Mouse (Mus musculus): ENCODE data around the gene Dolpp1. TPM values are rescaled to one million over a fixed set of nuclear protein-coding genes. Genes with fewer than 3 reads are reported as not detected.

The Dolpp1 gene
- polyA plus RNA-seq, 1 experiment from 2014 or later = 34.8 TPM

GRCm38 (mm10) chr2:30358533-30359531 is 33.2 kb upstream of the Dolpp1 start, which contains the start of gene Sh3glb2:
Gene Sh3glb2 (minus strand): TSS chr2:30359337.
- Histone ChIP-seq H3K27me3 (no peaks in the 10 kb centered on the region), H3K4me1 (peaks cover 23% of the 10 kb centered on the region), H3K4me2 (replicated peaks) (peak within 1 kb of the TSS; percentile 93), H3K36me3 (peaks cover 7% of the 10 kb centered on the region), H3K4me3 (peak within 1 kb of the TSS; percentile 79), H3K9ac (peak within 1 kb of the TSS; percentile 87), H3K9me3 (no peaks in the 10 kb centered on the region), H3K27ac (peak within 1 kb of the TSS; percentile 65)
- peak; percentile 62 for ATAC-seq (ENCODE audit: insufficient number of reproducible peaks, insufficient read depth, low FRiP score, low TSS enrichment)
- 3% methylated on average over 73 of the region's 73 CpGs for WGBS

GRCm38 (mm10) chr2:30360626-30361025 is 31.4 kb upstream of the Dolpp1 start:
- 75% methylated on average over 10 of the region's 10 CpGs for WGBS
- Histone ChIP-seq H3K9ac (no peak overlapping the region), H3K27ac (no peak overlapping the region), H3K9me3 (no peaks in the 10 kb centered on the region), H3K27me3 (no peaks in the 10 kb centered on the region), H3K4me3 (no peak overlapping the region), H3K36me3 (no peaks in the 10 kb centered on the region), H3K4me2 (replicated peaks) (no peak overlapping the region), H3K4me1 (peaks cover 33% of the 10 kb centered on the region)
- no peak for ATAC-seq (ENCODE audit: insufficient number of reproducible peaks, insufficient read depth, low FRiP score, low TSS enrichment)

GRCm38 (mm10) chr2:30362865-30363264 is 29.2 kb upstream of the Dolpp1 start:
- peaks cover 20% of the 10 kb centered on the region for H3K4me1 ChIP-seq
- WGBS = 72% methylated on average over 5 of the region's 5 CpGs
- no peak for ATAC-seq (ENCODE audit: insufficient number of reproducible peaks, insufficient read depth, low FRiP score, low TSS enrichment)
- H3K9me3 ChIP-seq = no peaks in the 10 kb centered on the region
- no peaks in the 10 kb centered on the region for H3K27me3 ChIP-seq
- H3K9ac ChIP-seq = no peak overlapping the region
- no peak overlapping the region for H3K4me3 ChIP-seq
- peaks cover 5% of the 10 kb centered on the region for H3K36me3 ChIP-seq
- H3K4me2 ChIP-seq (replicated peaks) = no peak overlapping the region
- H3K27ac ChIP-seq = no peak overlapping the region

- peak; percentile 98 for ATAC-seq (ENCODE audit: insufficient number of reproducible peaks, insufficient read depth, low FRiP score, low TSS enrichment)
- Histone ChIP-seq H3K27ac (peak within 1 kb of the TSS; percentile 76), H3K4me1 (peaks cover 11% of the 10 kb centered on the region), H3K4me2 (replicated peaks) (peak within 1 kb of the TSS; percentile 87), H3K9me3 (no peaks in the 10 kb centered on the region), H3K27me3 (no peaks in the 10 kb centered on the region), H3K4me3 (peak within 1 kb of the TSS; percentile 92), H3K36me3 (peaks cover 17% of the 10 kb centered on the region), H3K9ac (peak within 1 kb of the TSS; percentile 88)
- WGBS = under 1% methylated on average over 54 of the region's 54 CpGs
Measured at GRCm38 (mm10) chr2:30363773-30364650, 28.0 kb upstream of the Dolpp1 start, which contains the start of gene Miga2. Gene Miga2 (plus strand): TSS chr2:30364233.

- Histone ChIP-seq H3K4me3 (peak overlapping the region; percentile 92), H3K9ac (peak overlapping the region; percentile 88), H3K9me3 (no peaks in the 10 kb centered on the region), H3K27me3 (no peaks in the 10 kb centered on the region), H3K36me3 (peaks cover 31% of the 10 kb centered on the region), H3K4me1 (peaks cover 11% of the 10 kb centered on the region), H3K4me2 (replicated peaks) (peak overlapping the region; percentile 87), H3K27ac (no peak overlapping the region)
- 84% methylated on average over 2 of the region's 2 CpGs for WGBS
- no peak for ATAC-seq (ENCODE audit: insufficient number of reproducible peaks, insufficient read depth, low FRiP score, low TSS enrichment)
Measured at GRCm38 (mm10) chr2:30365281-30366069, 26.6 kb upstream of the Dolpp1 start.

- Histone ChIP-seq H3K36me3 (peaks cover 39% of the 10 kb centered on the region), H3K4me1 (peaks cover 11% of the 10 kb centered on the region), H3K27ac (no peak overlapping the region), H3K4me3 (no peak overlapping the region), H3K27me3 (no peaks in the 10 kb centered on the region), H3K9ac (no peak overlapping the region), H3K9me3 (no peaks in the 10 kb centered on the region), H3K4me2 (replicated peaks) (no peak overlapping the region)
- 81% methylated on average over 5 of the region's 5 CpGs for WGBS
- ATAC-seq (ENCODE audit: insufficient number of reproducible peaks, insufficient read depth, low FRiP score, low TSS enrichment) = no peak
Measured at GRCm38 (mm10) chr2:30366203-30366602, 25.9 kb upstream of the Dolpp1 start.

- no peak overlapping the region for H3K9ac ChIP-seq
- WGBS = 92% methylated on average over 8 of the region's 8 CpGs
- H3K36me3 ChIP-seq = peaks cover 85% of the 10 kb centered on the region
- no peaks in the 10 kb centered on the region for H3K9me3 ChIP-seq
- H3K4me3 ChIP-seq = no peak overlapping the region
- H3K27me3 ChIP-seq = no peaks in the 10 kb centered on the region
- no peak overlapping the region for H3K27ac ChIP-seq
- H3K4me2 ChIP-seq (replicated peaks) = no peak overlapping the region
- ATAC-seq (ENCODE audit: insufficient number of reproducible peaks, insufficient read depth, low FRiP score, low TSS enrichment) = no peak
- no peaks in the 10 kb centered on the region for H3K4me1 ChIP-seq
Measured at GRCm38 (mm10) chr2:30371544-30371943, 20.5 kb upstream of the Dolpp1 start.

- H3K9me3 ChIP-seq = no peaks in the 10 kb centered on the region
- ATAC-seq (ENCODE audit: insufficient number of reproducible peaks, insufficient read depth, low FRiP score, low TSS enrichment) = no peak
- H3K4me2 ChIP-seq (replicated peaks) = no peak overlapping the region
- H3K36me3 ChIP-seq = peaks cover 92% of the 10 kb centered on the region
- no peaks in the 10 kb centered on the region for H3K4me1 ChIP-seq
- no peak overlapping the region for H3K4me3 ChIP-seq
- 96% methylated on average over 5 of the region's 5 CpGs for WGBS
- H3K9ac ChIP-seq = no peak overlapping the region
- no peaks in the 10 kb centered on the region for H3K27me3 ChIP-seq
- no peak overlapping the region for H3K27ac ChIP-seq
Measured at GRCm38 (mm10) chr2:30372726-30373125, 19.3 kb upstream of the Dolpp1 start.

- Histone ChIP-seq H3K4me1 (no peaks in the 10 kb centered on the region), H3K27me3 (no peaks in the 10 kb centered on the region), H3K4me2 (replicated peaks) (no peak overlapping the region), H3K27ac (no peak overlapping the region), H3K9me3 (no peaks in the 10 kb centered on the region), H3K4me3 (no peak overlapping the region), H3K9ac (no peak overlapping the region), H3K36me3 (peaks cover 91% of the 10 kb centered on the region)
- no peak for ATAC-seq (ENCODE audit: insufficient number of reproducible peaks, insufficient read depth, low FRiP score, low TSS enrichment)
- WGBS = 88% methylated on average over 10 of the region's 10 CpGs
Measured at GRCm38 (mm10) chr2:30375893-30376292, 16.2 kb upstream of the Dolpp1 start.

GRCm38 (mm10) chr2:30377721-30378120 is 14.3 kb upstream of the Dolpp1 start:
- Histone ChIP-seq H3K4me3 (no peak overlapping the region), H3K9me3 (no peaks in the 10 kb centered on the region), H3K9ac (no peak overlapping the region), H3K36me3 (peaks cover 92% of the 10 kb centered on the region), H3K4me1 (no peaks in the 10 kb centered on the region), H3K27me3 (no peaks in the 10 kb centered on the region), H3K4me2 (replicated peaks) (no peak overlapping the region), H3K27ac (no peak overlapping the region)
- WGBS = 79% methylated on average over 5 of the region's 5 CpGs
- ATAC-seq (ENCODE audit: insufficient number of reproducible peaks, insufficient read depth, low FRiP score, low TSS enrichment) = no peak; the same call in 1 of the 2 replicates

GRCm38 (mm10) chr2:30379307-30379706 is 12.7 kb upstream of the Dolpp1 start:
- H3K4me3 ChIP-seq = no peak overlapping the region
- no peaks in the 10 kb centered on the region for H3K27me3 ChIP-seq
- no peak overlapping the region for H3K9ac ChIP-seq
- H3K4me1 ChIP-seq = no peaks in the 10 kb centered on the region
- no peak overlapping the region for H3K4me2 ChIP-seq (replicated peaks)
- ATAC-seq (ENCODE audit: insufficient number of reproducible peaks, insufficient read depth, low FRiP score, low TSS enrichment) = no peak
- no peaks in the 10 kb centered on the region for H3K9me3 ChIP-seq
- no peak overlapping the region for H3K27ac ChIP-seq
- H3K36me3 ChIP-seq = peaks cover 92% of the 10 kb centered on the region
- 86% methylated on average over 7 of the region's 7 CpGs for WGBS

Measured in embryonic facial prominence, embryonic 12.5 days (tissue).